Mouse (Mus musculus): Measurements from ENCODE around the gene Ak2.

GRCm38 (mm10) chr4:129021886-129022285, 30.1 kb downstream of the Ak2 start:
- TF ChIP-seq CTCF (IDR thresholded peaks at IDR 0.05; ENCODE audit: low read depth) (no peak), EP300 (IDR thresholded peaks at IDR 0.05; ENCODE audit: low read depth) (no peak)
